Mouse (Mus musculus) left cerebral cortex, adult 2 months (tissue): ENCODE measurements at regions not wholly inside any gene's neighbourhood (a gene's known extent, or its start where the extent isn't known, plus 50 kb on each side); places are given as distances from the start of the nearest gene placed in this dataset.

Source experiments
- DNase-seq, 2 experiments: peaks; one replicate each; pipeline ENCODE4 v3.0.0; 2021 to 2022; ENCODE audit warnings: low spot score in 2 of 2, mixed read lengths in 1 of 2; ENCODE audit errors: extremely low spot score in 1 of 2
- H3K27ac ChIP-seq: fragments of 200-600 bp; 2 replicates; pipeline ENCODE4 v1.8.1; 2022
- H3K4me3 ChIP-seq: fragments of 200-600 bp; 2 replicates; pipeline ENCODE4 v1.8.1; 2022
- CTCF ChIP-seq: fragments of 200-600 bp; IDR thresholded peaks from 2 replicates; pipeline ENCODE4 v1.8.1; 2022; ENCODE audit warnings: antibody characterized with exemption, mild to moderate bottlenecking, moderate library complexity
- intact Hi-C: fragments of 180-260 bp; cut with DNase I; formaldehyde crosslinking; loops from one replicate; pipeline ENCODE4 v1.15.1; 2025

GRCm38 (mm10) chr7:130089896-130090610 is 430.1 kb downstream of the Ate1 start:
- TF ChIP-seq CTCF = no peak
- Histone ChIP-seq H3K27ac (no peak overlapping the region), H3K4me3 (no peak overlapping the region)
- intact Hi-C loops = no loop called here
- no peak for DNase-seq

- Histone ChIP-seq H3K27ac (no peak overlapping the region), H3K4me3 (no peak overlapping the region)
- intact Hi-C loops = no loop called here
- TF ChIP-seq CTCF = no peak
- DNase-seq = no peak
These were observed 428.2 kb downstream of the Ate1 start for GRCm38 (mm10) chr7:130091942-130092341.

- no peak overlapping the region for H3K4me3 ChIP-seq
- no peak for TF ChIP-seq CTCF
- intact Hi-C loops = no loop called here
- no peak overlapping the region for H3K27ac ChIP-seq
- no peak for DNase-seq
These were observed 425.0 kb downstream of the Ate1 start for GRCm38 (mm10) chr7:130095141-130095540.

GRCm38 (mm10) chr7:130098606-130099005 is 421.6 kb downstream of the Ate1 start:
- no peak for TF ChIP-seq CTCF
- intact Hi-C loops = no loop called here
- no peak for DNase-seq
- H3K27ac ChIP-seq = no peak overlapping the region
- no peak overlapping the region for H3K4me3 ChIP-seq

GRCm38 (mm10) chr7:130102671-130103070 is 417.5 kb downstream of the Ate1 start:
- intact Hi-C loops = no loop called here
- H3K4me3 ChIP-seq = no peak overlapping the region
- no peak for DNase-seq
- no peak for TF ChIP-seq CTCF
- no peak overlapping the region for H3K27ac ChIP-seq

GRCm38 (mm10) chr7:130106961-130107360 is 413.2 kb downstream of the Ate1 start:
- intact Hi-C loops = no loop called here
- H3K27ac ChIP-seq = no peak overlapping the region
- DNase-seq = no peak
- H3K4me3 ChIP-seq = no peak overlapping the region
- no peak for TF ChIP-seq CTCF

- Histone ChIP-seq H3K4me3 (no peak overlapping the region), H3K27ac (no peak overlapping the region)
- intact Hi-C loops = no loop called here
- DNase-seq = no peak
- no peak for TF ChIP-seq CTCF
These were observed 411.8 kb downstream of the Ate1 start for GRCm38 (mm10) chr7:130108362-130108761.
